Mouse (Mus musculus): ENCODE measurements around the gene Tpst1. TPM values are rescaled to one million over a fixed set of nuclear protein-coding genes. Genes with fewer than 3 reads are reported as not detected.

The Tpst1 gene
- polyA plus RNA-seq, 1 experiment from 2014 or later = 82.7 TPM

- no peak overlapping the region for H3K27ac ChIP-seq (ENCODE audit: low read length)
- no peaks in the 10 kb centered on the region for H3K27me3 ChIP-seq (ENCODE audit: control insufficient read depth, insufficient read depth, low read length)
- no peaks in the 10 kb centered on the region for H3K4me1 ChIP-seq (ENCODE audit: control insufficient read depth, insufficient read depth, low read length)
- 0 out of 2 replicates have a peak overlapping the region, but pooled peaks have one; percentile 7 for H3K9ac ChIP-seq (replicated peaks; ENCODE audit: low read depth, low read length)
- no peak overlapping the region for H3K4me3 ChIP-seq (ENCODE audit: low read depth, low read length)
- 73% methylated on average over 18 of the region's 18 CpGs for WGBS
- H3K4me2 ChIP-seq (replicated peaks; ENCODE audit: low read depth, low read length) = no peak overlapping the region
- H3K36me3 ChIP-seq (ENCODE audit: control insufficient read depth, insufficient read depth, low read length) = no peaks in the 10 kb centered on the region; the same call in 1 of the 2 replicates
- no peaks in the 10 kb centered on the region for H3K9me3 ChIP-seq (ENCODE audit: control insufficient read depth, low read depth, low read length)
- peak; percentile 46; the same call in 1 of the 2 replicates for ATAC-seq (ENCODE audit: insufficient number of reproducible peaks, insufficient read depth, low FRiP score, low read depth)
Measured at GRCm38 (mm10) chr5:130089626-130090393, 16.7 kb downstream of the Tpst1 start.

- H3K9ac ChIP-seq (replicated peaks; ENCODE audit: low read depth, low read length) = no peak overlapping the region
- H3K4me2 ChIP-seq (replicated peaks; ENCODE audit: low read depth, low read length) = no peak overlapping the region
- no peaks in the 10 kb centered on the region for H3K9me3 ChIP-seq (ENCODE audit: control insufficient read depth, low read depth, low read length)
- 0 out of 2 replicates have a peak, but pooled peaks cover 3% of the 10 kb centered on the region for H3K36me3 ChIP-seq (ENCODE audit: control insufficient read depth, insufficient read depth, low read length)
- WGBS = 62% methylated on average over 12 of the region's 12 CpGs
- no peak overlapping the region for H3K4me3 ChIP-seq (ENCODE audit: low read depth, low read length)
- H3K27ac ChIP-seq (ENCODE audit: low read length) = no peak overlapping the region
- H3K27me3 ChIP-seq (ENCODE audit: control insufficient read depth, insufficient read depth, low read length) = no peaks in the 10 kb centered on the region
- H3K4me1 ChIP-seq (ENCODE audit: control insufficient read depth, insufficient read depth, low read length) = no peaks in the 10 kb centered on the region
- peak; percentile 79; the same call in 1 of the 2 replicates for ATAC-seq (ENCODE audit: insufficient number of reproducible peaks, insufficient read depth, low FRiP score, low read depth)
Measured at GRCm38 (mm10) chr5:130096754-130097153, 23.6 kb downstream of the Tpst1 start.

GRCm38 (mm10) chr5:130097837-130098236, 24.7 kb downstream of the Tpst1 start:
- WGBS = 64% methylated on average over 2 of the region's 2 CpGs
- ATAC-seq (ENCODE audit: insufficient number of reproducible peaks, insufficient read depth, low FRiP score, low read depth) = no peak
- Histone ChIP-seq H3K27ac (ENCODE audit: low read length) (no peak overlapping the region), H3K36me3 (ENCODE audit: control insufficient read depth, insufficient read depth, low read length) (peaks cover 6% of the 10 kb centered on the region; the same call in 1 of the 2 replicates), H3K9ac (replicated peaks; ENCODE audit: low read depth, low read length) (no peak overlapping the region), H3K27me3 (ENCODE audit: control insufficient read depth, insufficient read depth, low read length) (no peaks in the 10 kb centered on the region), H3K4me1 (ENCODE audit: control insufficient read depth, insufficient read depth, low read length) (no peaks in the 10 kb centered on the region), H3K4me3 (ENCODE audit: low read depth, low read length) (no peak overlapping the region), H3K9me3 (ENCODE audit: control insufficient read depth, low read depth, low read length) (no peaks in the 10 kb centered on the region), H3K4me2 (replicated peaks; ENCODE audit: low read depth, low read length) (no peak overlapping the region)

- Histone ChIP-seq H3K9me3 (ENCODE audit: control insufficient read depth, low read depth, low read length) (no peaks in the 10 kb centered on the region), H3K4me2 (replicated peaks; ENCODE audit: low read depth, low read length) (no peak overlapping the region), H3K27ac (ENCODE audit: low read length) (no peak overlapping the region), H3K9ac (replicated peaks; ENCODE audit: low read depth, low read length) (no peak overlapping the region), H3K36me3 (ENCODE audit: control insufficient read depth, insufficient read depth, low read length) (peaks cover 13% of the 10 kb centered on the region; the same call in 1 of the 2 replicates), H3K27me3 (ENCODE audit: control insufficient read depth, insufficient read depth, low read length) (no peaks in the 10 kb centered on the region), H3K4me1 (ENCODE audit: control insufficient read depth, insufficient read depth, low read length) (no peaks in the 10 kb centered on the region), H3K4me3 (ENCODE audit: low read depth, low read length) (no peak overlapping the region)
- no peak for ATAC-seq (ENCODE audit: insufficient number of reproducible peaks, insufficient read depth, low FRiP score, low read depth)
- WGBS = 96% methylated on average over 17 of the region's 17 CpGs
Measured at GRCm38 (mm10) chr5:130101724-130102123, 28.6 kb downstream of the Tpst1 start.

- 79% methylated on average over 3 of the region's 3 CpGs for WGBS
- Histone ChIP-seq H3K4me1 (ENCODE audit: control insufficient read depth, insufficient read depth, low read length) (no peaks in the 10 kb centered on the region), H3K4me2 (replicated peaks; ENCODE audit: low read depth, low read length) (no peak overlapping the region), H3K4me3 (ENCODE audit: low read depth, low read length) (no peak overlapping the region), H3K36me3 (ENCODE audit: control insufficient read depth, insufficient read depth, low read length) (peaks cover 3% of the 10 kb centered on the region; the same call in 1 of the 2 replicates), H3K27me3 (ENCODE audit: control insufficient read depth, insufficient read depth, low read length) (no peaks in the 10 kb centered on the region), H3K9me3 (ENCODE audit: control insufficient read depth, low read depth, low read length) (no peaks in the 10 kb centered on the region), H3K27ac (ENCODE audit: low read length) (no peak overlapping the region), H3K9ac (replicated peaks; ENCODE audit: low read depth, low read length) (no peak overlapping the region)
- ATAC-seq (ENCODE audit: insufficient number of reproducible peaks, insufficient read depth, low FRiP score, low read depth) = no peak
Measured at GRCm38 (mm10) chr5:130109348-130109747, 36.2 kb downstream of the Tpst1 start.

GRCm38 (mm10) chr5:130110632-130111464, 37.7 kb downstream of the Tpst1 start:
- Histone ChIP-seq H3K4me2 (replicated peaks; ENCODE audit: low read depth, low read length) (no peak overlapping the region), H3K4me1 (ENCODE audit: control insufficient read depth, insufficient read depth, low read length) (no peaks in the 10 kb centered on the region), H3K36me3 (ENCODE audit: control insufficient read depth, insufficient read depth, low read length) (peaks cover 3% of the 10 kb centered on the region; the same call in 1 of the 2 replicates), H3K9me3 (ENCODE audit: control insufficient read depth, low read depth, low read length) (no peaks in the 10 kb centered on the region), H3K27me3 (ENCODE audit: control insufficient read depth, insufficient read depth, low read length) (no peaks in the 10 kb centered on the region), H3K4me3 (ENCODE audit: low read depth, low read length) (no peak overlapping the region), H3K9ac (replicated peaks; ENCODE audit: low read depth, low read length) (no peak overlapping the region), H3K27ac (ENCODE audit: low read length) (no peak overlapping the region)
- no peak for ATAC-seq (ENCODE audit: insufficient number of reproducible peaks, insufficient read depth, low FRiP score, low read depth)
- WGBS = 82% methylated on average over 12 of the region's 12 CpGs

GRCm38 (mm10) chr5:130112653-130113052, 39.5 kb downstream of the Tpst1 start:
- H3K4me3 ChIP-seq (ENCODE audit: low read depth, low read length) = no peak overlapping the region
- 0 out of 2 replicates have a peak, but pooled peaks cover 4% of the 10 kb centered on the region for H3K4me1 ChIP-seq (ENCODE audit: control insufficient read depth, insufficient read depth, low read length)
- no peak overlapping the region for H3K9ac ChIP-seq (replicated peaks; ENCODE audit: low read depth, low read length)
- no peak overlapping the region for H3K4me2 ChIP-seq (replicated peaks; ENCODE audit: low read depth, low read length)
- no peak overlapping the region for H3K27ac ChIP-seq (ENCODE audit: low read length)
- no peaks in the 10 kb centered on the region for H3K27me3 ChIP-seq (ENCODE audit: control insufficient read depth, insufficient read depth, low read length)
- ATAC-seq (ENCODE audit: insufficient number of reproducible peaks, insufficient read depth, low FRiP score, low read depth) = no peak
- no peaks in the 10 kb centered on the region for H3K9me3 ChIP-seq (ENCODE audit: control insufficient read depth, low read depth, low read length)
- no peaks in the 10 kb centered on the region; the same call in 1 of the 2 replicates for H3K36me3 ChIP-seq (ENCODE audit: control insufficient read depth, insufficient read depth, low read length)

- ATAC-seq (ENCODE audit: insufficient number of reproducible peaks, insufficient read depth, low FRiP score, low read depth) = no peak
- no peaks in the 10 kb centered on the region for H3K9me3 ChIP-seq (ENCODE audit: control insufficient read depth, low read depth, low read length)
- 90% methylated on average over 12 of the region's 12 CpGs for WGBS
- H3K27me3 ChIP-seq (ENCODE audit: control insufficient read depth, insufficient read depth, low read length) = no peaks in the 10 kb centered on the region
- H3K4me2 ChIP-seq (replicated peaks; ENCODE audit: low read depth, low read length) = no peak overlapping the region
- H3K36me3 ChIP-seq (ENCODE audit: control insufficient read depth, insufficient read depth, low read length) = no peaks in the 10 kb centered on the region
- H3K4me1 ChIP-seq (ENCODE audit: control insufficient read depth, insufficient read depth, low read length) = peaks cover 4% of the 10 kb centered on the region; the same call in 1 of the 2 replicates
- H3K9ac ChIP-seq (replicated peaks; ENCODE audit: low read depth, low read length) = no peak overlapping the region
- H3K4me3 ChIP-seq (ENCODE audit: low read depth, low read length) = no peak overlapping the region
- H3K27ac ChIP-seq (ENCODE audit: low read length) = no peak overlapping the region
Measured at GRCm38 (mm10) chr5:130116116-130116515, 43.0 kb downstream of the Tpst1 start.
